Mouse (Mus musculus) forebrain, embryonic 16.5 days (tissue): ENCODE results near the gene Bik. TPM values are rescaled to one million over a fixed set of nuclear protein-coding genes. Genes with fewer than 3 reads are reported as not detected.
A peak's percentile ranks its signal among the peaks of the same experiment; 100 is the strongest.

ENCODE experiments used
- ATAC-seq: fragments of 200-750 bp; cut with Nextera tagmentation; 2 replicates; pipeline ENCODE4 v1.8.0; 2017; ENCODE audit warnings: mild to moderate bottlenecking, moderate library complexity
- H3K27ac ChIP-seq: fragments of 300-500 bp; sonication (generic); 2 replicates; pipeline ENCODE4 v1.5.1; 2014; ENCODE audit warnings: low read length, control low read depth
- H3K27me3 ChIP-seq: fragments of 300-500 bp; sonication (generic); replicated peaks from 2 replicates; pipeline ENCODE4 v1.6.1; 2014; ENCODE audit warnings: low read length; ENCODE audit not compliant: control insufficient read depth, insufficient read depth
- H3K36me3 ChIP-seq: fragments of 300-500 bp; sonication (generic); 2 replicates; pipeline ENCODE4 v1.6.1; 2014; ENCODE audit not compliant: control insufficient read depth, insufficient read depth
- H3K4me1 ChIP-seq: fragments of 300-500 bp; sonication (generic); replicated peaks from 2 replicates; pipeline ENCODE4 v1.6.1; 2014; ENCODE audit warnings: low read length; ENCODE audit not compliant: control insufficient read depth, insufficient read depth
- H3K4me2 ChIP-seq: fragments of 300-500 bp; sonication (generic); 2 replicates; pipeline ENCODE4 v1.6.1; 2014; ENCODE audit warnings: mild to moderate bottlenecking, low read length, control low read depth
- H3K4me3 ChIP-seq: fragments of 300-500 bp; sonication (generic); replicated peaks from 2 replicates; pipeline ENCODE4 v1.5.1; 2014; ENCODE audit warnings: mild to moderate bottlenecking, low read length, control low read depth
- H3K9ac ChIP-seq: fragments of 300-500 bp; sonication (generic); replicated peaks from 2 replicates; pipeline ENCODE4 v1.6.1; 2014; ENCODE audit warnings: low read depth, low read length, control low read depth
- H3K9me3 ChIP-seq: fragments of 300-500 bp; sonication (generic); 2 replicates; pipeline ENCODE4 v1.6.1; 2016; ENCODE audit warnings: low read length; ENCODE audit not compliant: control insufficient read depth
- WGBS: fragments of 180-500 bp; shearing (Covaris S2); extraction: QIAGEN DNeasy Blood & Tissue Kit; methylation state at CpG from one replicate; pipeline ENCODE4 v1.1.7; 2014; 5-methylcytosine and 5-hydroxymethylcytosine counted together
- polyA plus RNA-seq: library from polyadenylated mRNA; unstranded; fragments of >200 nt; fragmentation: Nextera tagmentation; extraction: Ambion mirVana; gene quantifications from 2 replicates; pipeline ENCODE4 v1.2.1, GENCODE M21; 2015

Bik gene
- polyA plus RNA-seq, 1 experiment from 2014 or later, result 1.1 TPM

GRCm38 (mm10) chr15:83524333-83524729, 2.3 kb upstream of the Bik start:
- Histone ChIP-seq H3K9ac (no peak overlapping the region), H3K4me2 (no peak overlapping the region), H3K36me3 (no peaks in the 10 kb centered on the region), H3K27me3 (peaks cover 26% of the 10 kb centered on the region), H3K4me1 (peaks cover 12% of the 10 kb centered on the region), H3K4me3 (no peak overlapping the region), H3K9me3 (no peaks in the 10 kb centered on the region), H3K27ac (no peak overlapping the region)
- no peak for ATAC-seq
- WGBS, result 59% methylated on average over 3 of the region's 3 CpGs

GRCm38 (mm10) chr15:83527092-83527437, 403 bp downstream of the Bik start:
- H3K27ac ChIP-seq, result no peak overlapping the region
- no peaks in the 10 kb centered on the region for H3K9me3 ChIP-seq
- peak overlapping the region; percentile 51 for H3K4me3 ChIP-seq
- peak overlapping the region; percentile 46 for H3K9ac ChIP-seq
- peaks cover 12% of the 10 kb centered on the region for H3K4me1 ChIP-seq
- peaks cover 26% of the 10 kb centered on the region for H3K27me3 ChIP-seq
- no peak for ATAC-seq
- peak overlapping the region; percentile 92 for H3K4me2 ChIP-seq
- no peaks in the 10 kb centered on the region for H3K36me3 ChIP-seq
- WGBS, result under 1% methylated on average over 26 of the region's 26 CpGs

- H3K4me3 ChIP-seq, result no peak overlapping the region
- no peak for ATAC-seq
- 80% methylated on average over 2 of the region's 2 CpGs for WGBS
- no peak overlapping the region for H3K27ac ChIP-seq
- no peaks in the 10 kb centered on the region for H3K36me3 ChIP-seq
- H3K4me1 ChIP-seq, result peaks cover 12% of the 10 kb centered on the region
- H3K27me3 ChIP-seq, result peaks cover 26% of the 10 kb centered on the region
- H3K9ac ChIP-seq, result no peak overlapping the region
- H3K4me2 ChIP-seq, result no peak overlapping the region
- no peaks in the 10 kb centered on the region for H3K9me3 ChIP-seq
These were observed 1.1 kb downstream of the Bik start for GRCm38 (mm10) chr15:83527747-83528146.

GRCm38 (mm10) chr15:83528892-83529291, 2.2 kb downstream of the Bik start:
- Histone ChIP-seq H3K9ac (no peak overlapping the region), H3K4me3 (no peak overlapping the region), H3K4me1 (peaks cover 12% of the 10 kb centered on the region), H3K9me3 (no peaks in the 10 kb centered on the region), H3K36me3 (no peaks in the 10 kb centered on the region), H3K27ac (no peak overlapping the region), H3K27me3 (peaks cover 26% of the 10 kb centered on the region), H3K4me2 (no peak overlapping the region)
- WGBS, result 82% methylated on average over 4 of the region's 4 CpGs
- ATAC-seq, result no peak

- no peak overlapping the region for H3K4me2 ChIP-seq
- no peak overlapping the region for H3K27ac ChIP-seq
- no peak for ATAC-seq
- 85% methylated on average over 5 of the region's 5 CpGs for WGBS
- no peak overlapping the region for H3K4me3 ChIP-seq
- H3K4me1 ChIP-seq, result peaks cover 12% of the 10 kb centered on the region
- peaks cover 26% of the 10 kb centered on the region for H3K27me3 ChIP-seq
- H3K9me3 ChIP-seq, result no peaks in the 10 kb centered on the region
- no peaks in the 10 kb centered on the region for H3K36me3 ChIP-seq
- H3K9ac ChIP-seq, result no peak overlapping the region
These were observed 3.1 kb downstream of the Bik start for GRCm38 (mm10) chr15:83529765-83530164.

- Histone ChIP-seq H3K4me2 (no peak overlapping the region), H3K27ac (no peak overlapping the region), H3K9me3 (no peaks in the 10 kb centered on the region), H3K27me3 (peaks cover 26% of the 10 kb centered on the region), H3K4me1 (peaks cover 12% of the 10 kb centered on the region), H3K9ac (no peak overlapping the region), H3K4me3 (no peak overlapping the region), H3K36me3 (no peaks in the 10 kb centered on the region)
- ATAC-seq, result no peak
- 87% methylated on average over 9 of the region's 9 CpGs for WGBS
These were observed 3.6 kb downstream of the Bik start for GRCm38 (mm10) chr15:83530233-83530632.

GRCm38 (mm10) chr15:83530688-83531087, 4.0 kb downstream of the Bik start:
- no peak overlapping the region for H3K4me2 ChIP-seq
- no peak overlapping the region for H3K27ac ChIP-seq
- 84% methylated on average over 6 of the region's 6 CpGs for WGBS

GRCm38 (mm10) chr15:83531961-83532469, 5.4 kb downstream of the Bik start:
- H3K9me3 ChIP-seq, result no peaks in the 10 kb centered on the region
- no peak overlapping the region for H3K4me3 ChIP-seq
- H3K9ac ChIP-seq, result no peak overlapping the region
- no peak overlapping the region for H3K4me2 ChIP-seq
- H3K36me3 ChIP-seq, result no peaks in the 10 kb centered on the region
- H3K4me1 ChIP-seq, result peaks cover 1% of the 10 kb centered on the region
- no peak overlapping the region for H3K27ac ChIP-seq
- peaks cover 11% of the 10 kb centered on the region for H3K27me3 ChIP-seq
- 89% methylated on average over 4 of the region's 5 CpGs for WGBS
- ATAC-seq, result no peak

More at GRCm38 (mm10) chr15:83530688-83531087, 4.0 kb downstream of the Bik start:
- Histone ChIP-seq H3K27me3 (peaks cover 24% of the 10 kb centered on the region), H3K36me3 (no peaks in the 10 kb centered on the region), H3K9me3 (no peaks in the 10 kb centered on the region), H3K4me1 (peaks cover 12% of the 10 kb centered on the region), H3K9ac (no peak overlapping the region), H3K4me3 (no peak overlapping the region)
- no peak for ATAC-seq

- Histone ChIP-seq H3K9ac (no peak overlapping the region), H3K36me3 (no peaks in the 10 kb centered on the region), H3K27me3 (peaks cover 6% of the 10 kb centered on the region), H3K4me2 (no peak overlapping the region), H3K27ac (no peak overlapping the region), H3K9me3 (no peaks in the 10 kb centered on the region), H3K4me3 (no peak overlapping the region), H3K4me1 (no peaks in the 10 kb centered on the region)
- ATAC-seq, result no peak
- 87% methylated on average over 7 of the region's 7 CpGs for WGBS
These were observed 5.9 kb downstream of the Bik start for GRCm38 (mm10) chr15:83532606-83533005.
